Mouse (Mus musculus) liver, postnatal 0 days (tissue): ENCODE data around the gene Ghrhr.

Experiments used
- CTCF ChIP-seq: sonication (generic); IDR thresholded peaks from 2 replicates; pipeline ENCODE4 v1.5.1; 2016; ENCODE audit warnings: antibody characterized with exemption, low read depth
- EP300 ChIP-seq: IDR thresholded peaks from 2 replicates; pipeline ENCODE4 v1.6.1; 2016; ENCODE audit warnings: antibody characterized with exemption, low read depth, mild to moderate bottlenecking

DNA sequence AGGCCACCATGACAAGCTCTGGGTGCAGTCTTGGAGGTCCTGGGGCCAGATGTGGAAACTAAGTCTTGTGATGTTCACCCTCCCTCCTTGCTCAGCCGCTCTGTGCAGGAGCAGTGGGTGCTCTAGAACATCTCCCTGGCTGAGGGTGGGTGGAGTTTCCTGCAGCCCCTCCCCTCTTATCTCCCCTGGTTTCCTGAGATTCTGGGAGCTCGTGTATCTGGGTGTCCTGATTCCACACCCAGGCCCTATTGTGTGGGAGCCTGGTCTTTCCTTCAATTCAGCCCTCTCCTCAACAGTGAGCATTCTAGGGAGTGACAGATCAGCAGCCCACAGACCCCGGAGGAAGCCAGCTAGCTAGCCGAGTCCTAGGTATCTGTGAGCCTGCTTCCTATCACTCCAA lies 49.8 kb upstream of the Ghrhr start:
- no peak for TF ChIP-seq EP300
- no peak for TF ChIP-seq CTCF
